Mouse (Mus musculus) stomach, postnatal 0 days (tissue): ENCODE results near the gene Dhx32. TPM values are rescaled to one million over a fixed set of nuclear protein-coding genes. Genes with fewer than 3 reads are reported as not detected.
A peak's percentile ranks its signal among the peaks of the same experiment; 100 is the strongest.

ENCODE experiments used
- ATAC-seq: fragments of 200-750 bp; cut with Nextera tagmentation; 2 replicates; pipeline ENCODE4 v1.8.0; 2017; ENCODE audit not compliant: low FRiP score, low TSS enrichment
- DNase-seq: peaks from one replicate; pipeline ENCODE4 v3.0.0-alpha.2; 2016; ENCODE audit warnings: low spot score
- H3K27ac ChIP-seq: fragments of 300-500 bp; sonication (generic); replicated peaks from 2 replicates; pipeline ENCODE4 v1.5.1; 2014; ENCODE audit warnings: mild to moderate bottlenecking, control low read depth
- H3K27me3 ChIP-seq: fragments of 300-500 bp; sonication (generic); 2 replicates; pipeline ENCODE4 v1.6.1; 2014; ENCODE audit warnings: low read length; ENCODE audit not compliant: control insufficient read depth, insufficient read depth
- H3K36me3 ChIP-seq: fragments of 300-500 bp; sonication (generic); 2 replicates; pipeline ENCODE4 v1.6.1; 2014; ENCODE audit warnings: low read length, mixed read lengths; ENCODE audit not compliant: control insufficient read depth, insufficient read depth
- H3K4me1 ChIP-seq: fragments of 300-500 bp; sonication (generic); replicated peaks from 2 replicates; pipeline ENCODE4 v1.6.1; 2014; ENCODE audit warnings: antibody characterized with exemption; ENCODE audit not compliant: control insufficient read depth, insufficient read depth
- H3K4me2 ChIP-seq: fragments of 300-500 bp; sonication (generic); replicated peaks from 2 replicates; pipeline ENCODE4 v1.6.1; 2014; ENCODE audit warnings: low read depth, mild to moderate bottlenecking, control low read depth, moderate library complexity
- H3K4me3 ChIP-seq: fragments of 300-500 bp; sonication (generic); 2 replicates; pipeline ENCODE4 v1.5.1; 2014; ENCODE audit warnings: low read depth, low read length, control low read depth
- H3K9ac ChIP-seq: fragments of 300-500 bp; sonication (generic); 2 replicates; pipeline ENCODE4 v1.6.1; 2014; ENCODE audit warnings: mild to moderate bottlenecking, low read length, control low read depth, mixed read lengths
- H3K9me3 ChIP-seq: fragments of 300-500 bp; sonication (generic); 2 replicates; pipeline ENCODE4 v1.6.1; 2016; ENCODE audit warnings: low read length; ENCODE audit not compliant: control insufficient read depth
- CTCF ChIP-seq: IDR thresholded peaks from 2 replicates; pipeline ENCODE4 v1.5.1; 2016; ENCODE audit warnings: antibody characterized with exemption, low read depth, mild to moderate bottlenecking, moderate library complexity
- EP300 ChIP-seq: optimal IDR thresholded peaks from 2 replicates; pipeline ENCODE3; 2016; ENCODE audit warnings: antibody characterized with exemption
- WGBS: fragments of 180-500 bp; shearing (Covaris S2); extraction: QIAGEN DNeasy Blood & Tissue Kit; methylation state at CpG from one replicate; pipeline ENCODE4 v1.1.7; 2014; 5-methylcytosine and 5-hydroxymethylcytosine counted together
- polyA plus RNA-seq: library from polyadenylated mRNA; unstranded; fragments of >200 nt; fragmentation: Nextera tagmentation; extraction: Ambion mirVana; gene quantifications from 2 replicates; pipeline ENCODE4 v1.2.1, GENCODE M21; 2015

The Dhx32 gene
- 57.6 and 59.8 TPM in 2 replicates for polyA plus RNA-seq

DNA sequence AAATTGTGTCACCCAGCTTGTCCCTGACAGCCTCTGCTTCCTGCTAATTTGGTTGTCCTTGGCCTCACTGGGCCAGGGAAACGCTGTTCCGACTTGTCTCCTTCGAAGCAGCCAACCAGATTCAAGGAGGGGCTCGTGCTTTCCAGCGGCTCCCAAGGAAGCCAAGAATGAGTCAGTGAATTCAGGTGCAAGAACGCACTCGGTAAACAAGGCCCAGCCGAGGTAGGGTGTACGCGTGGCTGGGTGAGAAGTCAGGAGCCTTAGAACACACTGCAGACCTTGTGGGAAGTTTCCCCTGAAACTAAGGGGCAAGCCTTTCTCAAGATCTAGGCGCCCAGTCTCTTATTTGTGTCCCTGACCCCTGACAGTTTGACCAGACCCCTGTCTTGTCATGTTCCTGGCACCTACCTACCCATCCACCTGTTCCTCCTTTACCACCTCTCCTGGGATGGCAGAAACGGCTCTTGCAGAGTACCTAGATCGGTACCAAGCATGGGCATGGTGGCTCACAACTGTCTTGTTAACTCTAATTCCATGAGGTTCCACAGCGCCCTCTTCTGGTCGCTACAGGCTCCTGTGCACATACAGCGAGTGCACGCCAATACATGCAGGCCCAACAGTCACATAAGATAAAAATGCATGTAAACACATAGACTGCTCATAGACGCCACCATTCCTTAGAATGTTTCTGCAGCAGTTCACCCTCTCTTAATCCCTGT, at the start of gene Dhx32:
TSS of gene Dhx32 (minus strand) at position 10 of the 719 bp plus-strand sequence.
- DNase-seq, result peak; percentile 90

DNA sequence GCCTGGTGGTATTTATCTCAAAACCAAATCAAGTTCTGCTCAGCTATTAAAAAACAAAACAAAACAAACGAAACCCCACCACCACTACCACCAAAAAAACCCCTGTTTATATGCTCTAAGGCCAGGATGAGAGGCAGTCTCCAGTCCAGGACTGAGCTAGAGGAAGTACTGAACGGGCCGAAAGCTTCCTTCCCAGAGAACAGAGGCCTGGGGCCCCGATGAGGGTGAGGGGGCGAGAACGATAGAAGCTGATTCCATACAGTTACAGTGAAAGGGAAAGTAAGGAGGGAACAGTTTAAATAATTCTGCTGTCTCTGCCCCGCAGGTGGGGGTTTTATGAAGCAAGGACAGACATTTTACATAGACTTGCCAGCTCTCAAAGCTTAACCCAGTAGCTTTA, 47.1 kb upstream of the Dhx32 start:
- Histone ChIP-seq H3K4me3 (no peak overlapping the region), H3K9ac (no peak overlapping the region), H3K36me3 (no peaks in the 10 kb centered on the region), H3K4me2 (no peak overlapping the region), H3K27me3 (no peaks in the 10 kb centered on the region), H3K9me3 (no peaks in the 10 kb centered on the region), H3K27ac (no peak overlapping the region), H3K4me1 (no peaks in the 10 kb centered on the region)
- WGBS, result 43% methylated on average over 7 of the region's 7 CpGs
- TF ChIP-seq CTCF, result no peak
- TF ChIP-seq EP300, result no peak
- ATAC-seq (no peak), DNase-seq (no peak)

More for the DNA sequence above, at the start of gene Dhx32:
- peak; percentile 98 for ATAC-seq
- H3K27me3 ChIP-seq, result no peaks in the 10 kb centered on the region
- peak within 1 kb of the TSS; percentile 59 for H3K9ac ChIP-seq
- TF ChIP-seq CTCF (peak; percentile 89), EP300 (no peak)
- H3K4me3 ChIP-seq, result peak within 1 kb of the TSS; percentile 29
- H3K36me3 ChIP-seq, result no peaks in the 10 kb centered on the region
- peak within 1 kb of the TSS; percentile 46 for H3K4me2 ChIP-seq
- H3K9me3 ChIP-seq, result no peaks in the 10 kb centered on the region
- peak within 1 kb of the TSS; percentile 95 for H3K27ac ChIP-seq
- H3K4me1 ChIP-seq, result no peaks in the 10 kb centered on the region
- 22% methylated on average over 18 of the region's 18 CpGs for WGBS

DNA sequence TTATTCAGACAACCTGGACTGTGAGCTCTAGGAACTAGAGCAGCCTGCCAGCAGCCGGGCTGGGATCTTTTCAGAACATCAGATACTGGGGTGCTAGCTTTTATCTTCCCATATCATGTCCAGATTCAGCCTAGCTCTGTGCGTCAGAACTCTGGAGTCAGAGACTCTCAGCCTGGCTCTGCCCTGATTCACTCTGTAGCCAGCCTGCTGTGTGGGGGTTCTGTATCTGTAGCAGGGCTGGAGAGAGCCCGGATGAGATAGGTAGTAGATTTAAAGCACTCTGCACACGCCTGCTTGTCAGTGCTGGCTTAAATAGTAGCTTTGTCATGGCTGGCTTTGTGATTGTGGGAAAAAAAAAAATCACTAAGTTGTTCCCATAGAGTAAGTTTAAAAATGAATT, 46.0 kb upstream of the Dhx32 start:
- TF ChIP-seq EP300, result no peak
- TF ChIP-seq CTCF, result no peak
- Histone ChIP-seq H3K4me3 (no peak overlapping the region), H3K9me3 (no peaks in the 10 kb centered on the region), H3K9ac (no peak overlapping the region), H3K27me3 (no peaks in the 10 kb centered on the region), H3K27ac (no peak overlapping the region), H3K4me1 (no peaks in the 10 kb centered on the region), H3K4me2 (no peak overlapping the region), H3K36me3 (no peaks in the 10 kb centered on the region)
- 33% methylated on average over 4 of the region's 4 CpGs for WGBS
- ATAC-seq (no peak), DNase-seq (no peak)

DNA sequence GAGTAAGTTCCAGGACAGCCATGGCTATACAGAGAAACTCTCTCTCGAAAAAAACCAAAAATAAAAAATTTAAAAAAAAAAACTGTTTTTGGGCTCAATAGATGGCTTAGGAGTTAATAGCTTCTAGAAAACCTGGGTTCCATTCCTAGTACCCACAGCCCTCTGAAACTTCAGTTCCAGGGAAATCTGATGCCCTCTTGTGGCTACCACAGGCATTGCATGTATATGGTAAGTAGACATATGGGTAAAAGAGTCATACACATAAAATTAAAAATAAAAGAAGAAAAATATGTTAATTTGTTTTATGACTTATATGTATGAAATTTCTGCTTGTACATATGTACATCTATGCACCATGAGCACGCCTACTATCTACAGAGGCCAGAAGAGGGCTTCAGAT, 42.1 kb upstream of the Dhx32 start:
- H3K36me3 ChIP-seq, result no peaks in the 10 kb centered on the region
- DNase-seq, result no peak
- TF ChIP-seq EP300 (no peak), CTCF (peak; percentile 60)
- H3K4me3 ChIP-seq, result no peak overlapping the region
- no peaks in the 10 kb centered on the region for H3K9me3 ChIP-seq
- H3K4me1 ChIP-seq, result no peaks in the 10 kb centered on the region
- H3K9ac ChIP-seq, result no peak overlapping the region
- H3K27me3 ChIP-seq, result no peaks in the 10 kb centered on the region
- H3K27ac ChIP-seq, result no peak overlapping the region
- no peak for ATAC-seq
- no peak overlapping the region for H3K4me2 ChIP-seq
- WGBS, result 93% methylated on average over 2 of the region's 2 CpGs

DNA sequence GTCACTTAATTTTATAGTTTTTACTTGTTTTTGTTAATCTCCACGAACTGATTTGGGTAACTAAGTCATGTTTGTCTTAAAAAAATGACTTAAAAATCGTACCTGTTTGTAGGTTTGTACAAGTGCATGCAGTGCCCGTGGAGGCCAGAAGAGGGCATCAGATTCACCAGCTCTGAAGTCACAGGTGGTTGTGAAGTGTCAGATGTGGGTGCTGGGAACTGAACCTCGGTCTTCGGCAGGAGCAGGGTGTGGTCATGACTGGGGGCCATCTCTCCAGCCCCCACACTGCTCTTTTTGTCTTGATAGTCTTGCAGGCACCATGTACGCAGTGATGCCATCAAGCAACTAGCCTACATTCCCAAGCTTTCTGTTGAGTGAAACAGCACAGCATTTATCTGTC, 41.2 kb upstream of the Dhx32 start:
- ATAC-seq, result no peak
- TF ChIP-seq EP300, result no peak
- peak; percentile 28; the same call in 1 of the 2 replicates for TF ChIP-seq CTCF
- H3K4me2 ChIP-seq, result no peak overlapping the region
- no peak overlapping the region for H3K9ac ChIP-seq
- H3K4me1 ChIP-seq, result no peaks in the 10 kb centered on the region
- DNase-seq, result no peak
- H3K4me3 ChIP-seq, result no peak overlapping the region
- H3K27ac ChIP-seq, result no peak overlapping the region
- WGBS, result 85% methylated on average over 6 of the region's 6 CpGs
- H3K27me3 ChIP-seq, result no peaks in the 10 kb centered on the region
- H3K36me3 ChIP-seq, result no peaks in the 10 kb centered on the region
- no peaks in the 10 kb centered on the region for H3K9me3 ChIP-seq

DNA sequence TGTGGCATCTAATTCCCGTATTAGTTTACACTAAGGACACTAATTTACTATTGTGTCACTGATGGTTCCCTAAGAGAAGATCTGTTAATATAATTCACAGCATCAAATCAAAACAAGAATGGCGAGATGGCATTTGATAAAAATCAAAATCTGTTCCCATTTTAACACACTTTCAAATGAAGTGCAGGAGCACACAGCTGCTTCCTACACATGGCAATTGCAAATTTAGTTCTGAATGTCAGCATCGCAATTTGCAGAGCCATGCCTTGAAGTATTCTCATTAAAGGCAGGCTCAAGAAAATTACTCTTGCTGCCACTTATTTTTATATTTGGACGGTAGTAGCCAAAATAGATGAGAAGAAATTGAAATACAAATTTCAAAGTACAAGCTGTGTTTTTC, 30.8 kb upstream of the Dhx32 start:
- ATAC-seq (no peak), DNase-seq (no peak)
- 78% methylated on average over 4 of the region's 4 CpGs for WGBS
- Histone ChIP-seq H3K9ac (no peak overlapping the region), H3K27me3 (no peaks in the 10 kb centered on the region), H3K4me1 (no peaks in the 10 kb centered on the region), H3K4me2 (no peak overlapping the region), H3K4me3 (no peak overlapping the region), H3K27ac (no peak overlapping the region), H3K9me3 (no peaks in the 10 kb centered on the region), H3K36me3 (no peaks in the 10 kb centered on the region)
- TF ChIP-seq EP300 (no peak), CTCF (no peak)
